Mouse (Mus musculus): ENCODE results near the gene Itprid1. TPM values are rescaled to one million over a fixed set of nuclear protein-coding genes. Genes with fewer than 3 reads are reported as not detected.

Gene Itprid1
- polyA plus RNA-seq (2016; fragmentation: Nextera tagmentation; extraction: Ambion mirVana): not detected in 2 replicates

DNA sequence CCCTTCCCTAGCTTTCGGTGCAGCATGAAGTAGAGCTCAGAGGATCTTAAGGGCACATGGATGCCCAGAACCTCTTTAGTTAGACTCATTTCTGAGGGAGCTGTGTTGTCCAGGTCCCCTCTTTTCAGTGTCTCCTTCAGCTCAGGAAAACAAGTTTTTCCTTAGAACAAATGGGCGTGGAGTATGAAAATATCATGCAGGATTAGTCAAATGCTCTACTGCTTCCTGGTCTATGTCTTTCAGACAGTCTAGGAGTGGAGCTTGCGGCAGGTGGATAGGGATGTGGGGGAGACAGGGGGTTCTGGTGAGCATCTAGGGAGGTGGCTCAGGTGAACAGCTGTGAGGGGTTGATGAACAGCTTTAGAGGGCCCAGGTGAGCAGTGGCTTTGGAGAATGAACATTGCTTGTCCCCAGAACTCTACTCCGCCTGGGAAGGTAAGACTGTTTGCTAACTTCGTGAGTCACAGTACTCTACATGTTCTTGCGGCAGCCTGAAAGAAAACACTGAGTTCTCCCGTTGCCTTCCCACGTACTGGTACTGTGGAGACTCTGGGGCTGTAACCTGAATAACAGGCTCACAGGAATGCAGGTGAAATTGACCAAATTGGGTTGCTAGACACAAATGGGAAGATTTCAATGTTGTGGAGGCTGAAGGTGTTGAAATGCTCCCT is at the start of gene Itprid1:
Itprid1 (plus strand) TSS at position 246 of the 671 bp plus-strand sequence.
- Histone ChIP-seq H3K4me3 (no peak within 1 kb of the TSS), H3K4me1 (no peaks in the 10 kb centered on the region), H3K36me3 (no peaks in the 10 kb centered on the region), H3K27me3 (ENCODE audit: insufficient read depth, poor library complexity, severe bottlenecking) (no peaks in the 10 kb centered on the region), H3K27ac (no peak within 1 kb of the TSS), H3K9me3 (no peaks in the 10 kb centered on the region)
- no peak for DNase-seq (ENCODE audit: low spot score)
- 67% methylated on average over 8 of the region's 8 CpGs for WGBS

DNA sequence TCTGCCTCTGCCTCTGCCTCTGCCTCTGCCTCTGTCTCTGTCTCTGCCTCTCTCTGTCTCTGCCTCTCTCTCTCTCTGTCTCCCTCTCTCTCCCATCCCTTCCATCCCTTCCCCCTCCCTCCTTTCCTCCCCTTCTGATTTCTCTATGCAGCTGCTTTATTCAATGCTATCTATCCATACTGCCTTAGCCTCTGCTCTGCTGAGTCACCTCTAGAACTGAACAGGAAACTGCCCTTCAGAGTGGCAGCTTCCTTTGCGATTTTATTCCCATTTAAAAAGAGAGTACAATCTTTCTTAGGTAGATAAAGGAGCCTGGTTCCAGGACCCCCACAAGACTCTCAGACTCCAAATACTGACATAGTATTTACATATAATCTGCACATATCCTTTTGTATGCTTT is 47.1 kb upstream of the Itprid1 start:
- Histone ChIP-seq H3K36me3 (no peaks in the 10 kb centered on the region), H3K4me3 (no peak overlapping the region), H3K27ac (no peak overlapping the region), H3K27me3 (ENCODE audit: insufficient read depth, poor library complexity, severe bottlenecking) (no peaks in the 10 kb centered on the region), H3K4me1 (peaks cover 13% of the 10 kb centered on the region), H3K9me3 (no peaks in the 10 kb centered on the region)
- WGBS: 65% methylated on average over 1 of the region's 1 CpGs
- no peak for DNase-seq (ENCODE audit: low spot score)

GRCm38 (mm10) chr6:55791852-55792496 is 44.7 kb upstream of the Itprid1 start:
- DNase-seq (ENCODE audit: low spot score): no peak
- Histone ChIP-seq H3K27ac (peak overlapping the region; percentile 63), H3K9me3 (no peaks in the 10 kb centered on the region), H3K4me1 (peaks cover 13% of the 10 kb centered on the region), H3K4me3 (peak overlapping the region; percentile 15), H3K27me3 (ENCODE audit: insufficient read depth, poor library complexity, severe bottlenecking) (no peaks in the 10 kb centered on the region), H3K36me3 (no peaks in the 10 kb centered on the region)
- 20% methylated on average over 6 of the region's 6 CpGs for WGBS

DNA sequence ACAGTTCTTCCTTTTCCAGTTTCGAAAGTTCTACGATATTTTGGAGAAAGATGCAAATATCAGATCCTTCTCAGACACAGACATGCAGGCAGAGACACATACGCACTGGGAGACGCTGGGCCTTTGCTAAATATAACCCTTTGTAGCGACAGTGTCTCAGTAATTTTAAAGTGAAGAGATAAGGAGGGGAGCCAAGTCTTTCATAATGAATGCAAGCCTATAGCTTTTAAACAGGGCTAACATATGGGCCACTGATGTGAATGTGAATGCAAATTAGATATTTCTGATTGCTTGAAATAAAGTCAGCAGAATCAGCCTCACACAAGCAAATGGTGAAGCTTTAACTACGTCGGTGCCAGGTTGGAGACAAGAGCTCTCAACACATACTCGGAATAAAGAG is 44.2 kb upstream of the Itprid1 start:
- WGBS: 40% methylated on average over 8 of the region's 8 CpGs
- Histone ChIP-seq H3K9me3 (no peaks in the 10 kb centered on the region), H3K4me1 (peaks cover 13% of the 10 kb centered on the region), H3K27ac (peak overlapping the region; percentile 63), H3K27me3 (ENCODE audit: insufficient read depth, poor library complexity, severe bottlenecking) (no peaks in the 10 kb centered on the region), H3K4me3 (peak overlapping the region; percentile 15), H3K36me3 (no peaks in the 10 kb centered on the region)
- DNase-seq (ENCODE audit: low spot score): no peak

GRCm38 (mm10) chr6:55802686-55803085 is 34.0 kb upstream of the Itprid1 start:
- no peak for DNase-seq (ENCODE audit: low spot score)
- WGBS: 67% methylated on average over 1 of the region's 1 CpGs
- no peak overlapping the region for H3K27ac ChIP-seq
- H3K27me3 ChIP-seq (ENCODE audit: insufficient read depth, poor library complexity, severe bottlenecking): no peaks in the 10 kb centered on the region
- H3K4me3 ChIP-seq: no peak overlapping the region
- H3K4me1 ChIP-seq: no peaks in the 10 kb centered on the region
- H3K36me3 ChIP-seq: no peaks in the 10 kb centered on the region
- H3K9me3 ChIP-seq: no peaks in the 10 kb centered on the region

DNA sequence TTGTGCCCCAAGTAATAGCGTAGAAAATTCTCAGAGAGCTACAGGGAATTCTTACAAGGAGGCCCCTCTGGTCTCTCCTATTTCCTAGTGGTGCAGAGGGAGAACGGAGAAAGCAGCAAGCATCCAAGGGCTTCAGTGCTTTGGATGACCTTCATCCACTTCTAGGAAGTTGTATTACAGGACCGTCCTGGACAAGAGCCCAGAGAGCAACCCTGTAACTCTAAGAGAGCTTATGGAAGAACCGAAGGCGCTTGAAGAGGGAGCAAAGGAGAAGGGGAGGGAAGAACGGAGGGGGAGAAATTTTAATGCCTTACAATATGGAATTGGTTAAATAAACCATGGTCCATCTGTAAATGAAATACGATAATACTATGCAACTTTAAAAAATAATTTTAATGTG is 33.3 kb upstream of the Itprid1 start:
- Histone ChIP-seq H3K4me1 (no peaks in the 10 kb centered on the region), H3K27ac (no peak overlapping the region), H3K9me3 (no peaks in the 10 kb centered on the region), H3K27me3 (ENCODE audit: insufficient read depth, poor library complexity, severe bottlenecking) (no peaks in the 10 kb centered on the region), H3K36me3 (no peaks in the 10 kb centered on the region), H3K4me3 (no peak overlapping the region)
- DNase-seq (ENCODE audit: low spot score): no peak
- 77% methylated on average over 7 of the region's 7 CpGs for WGBS

- no peak overlapping the region for H3K27ac ChIP-seq
- H3K4me1 ChIP-seq: no peaks in the 10 kb centered on the region
- no peak overlapping the region for H3K4me3 ChIP-seq
- H3K36me3 ChIP-seq: no peaks in the 10 kb centered on the region
- WGBS: 26% methylated on average over 12 of the region's 12 CpGs
- no peaks in the 10 kb centered on the region for H3K9me3 ChIP-seq
- H3K27me3 ChIP-seq (ENCODE audit: insufficient read depth, poor library complexity, severe bottlenecking): no peaks in the 10 kb centered on the region
- no peak for DNase-seq (ENCODE audit: low spot score)
Observed at GRCm38 (mm10) chr6:55803991-55804680, 32.6 kb upstream of the Itprid1 start.

DNA sequence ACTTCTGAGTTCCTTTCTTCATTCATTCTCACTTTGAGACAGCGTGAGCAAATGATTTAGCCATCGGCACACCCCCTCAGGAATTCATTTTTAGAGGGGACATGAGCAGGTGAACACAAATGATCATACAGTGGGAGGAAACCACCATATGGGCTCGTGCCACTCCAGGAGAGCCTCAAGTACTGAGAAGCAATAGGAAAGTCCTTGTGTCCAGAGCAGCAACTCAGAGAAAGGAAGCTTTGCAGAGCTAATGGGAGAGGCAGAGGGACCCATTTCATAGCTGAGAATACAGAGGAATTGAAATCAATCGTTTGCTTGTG is 32.1 kb upstream of the Itprid1 start:
- Histone ChIP-seq H3K36me3 (no peaks in the 10 kb centered on the region), H3K27me3 (ENCODE audit: insufficient read depth, poor library complexity, severe bottlenecking) (no peaks in the 10 kb centered on the region), H3K27ac (no peak overlapping the region), H3K9me3 (no peaks in the 10 kb centered on the region), H3K4me3 (no peak overlapping the region), H3K4me1 (no peaks in the 10 kb centered on the region)
- WGBS: 84% methylated on average over 4 of the region's 4 CpGs
- peak; percentile 28 for DNase-seq (ENCODE audit: low spot score)

GRCm38 (mm10) chr6:55805291-55806137 is 31.2 kb upstream of the Itprid1 start:
- Histone ChIP-seq H3K9me3 (no peaks in the 10 kb centered on the region), H3K27me3 (ENCODE audit: insufficient read depth, poor library complexity, severe bottlenecking) (no peaks in the 10 kb centered on the region), H3K27ac (no peak overlapping the region), H3K36me3 (no peaks in the 10 kb centered on the region), H3K4me3 (no peak overlapping the region), H3K4me1 (no peaks in the 10 kb centered on the region)
- peak; percentile 46 for DNase-seq (ENCODE audit: low spot score)
- 71% methylated on average over 9 of the region's 9 CpGs for WGBS

GRCm38 (mm10) chr6:55806537-55806936 is 30.2 kb upstream of the Itprid1 start:
- Histone ChIP-seq H3K9me3 (no peaks in the 10 kb centered on the region), H3K4me3 (no peak overlapping the region), H3K36me3 (no peaks in the 10 kb centered on the region), H3K4me1 (no peaks in the 10 kb centered on the region), H3K27ac (no peak overlapping the region), H3K27me3 (ENCODE audit: insufficient read depth, poor library complexity, severe bottlenecking) (0 out of 2 replicates have a peak, but pooled peaks cover 4% of the 10 kb centered on the region)
- DNase-seq (ENCODE audit: low spot score): peak; percentile 33
- 80% methylated on average over 2 of the region's 2 CpGs for WGBS

GRCm38 (mm10) chr6:55808692-55809091 is 28.0 kb upstream of the Itprid1 start:
- Histone ChIP-seq H3K4me3 (no peak overlapping the region), H3K9me3 (no peaks in the 10 kb centered on the region), H3K27me3 (ENCODE audit: insufficient read depth, poor library complexity, severe bottlenecking) (0 out of 2 replicates have a peak, but pooled peaks cover 4% of the 10 kb centered on the region), H3K4me1 (no peaks in the 10 kb centered on the region), H3K27ac (no peak overlapping the region), H3K36me3 (no peaks in the 10 kb centered on the region)
- peak; percentile 51 for DNase-seq (ENCODE audit: low spot score)
- WGBS: 65% methylated on average over 3 of the region's 3 CpGs

GRCm38 (mm10) chr6:55811153-55811552 is 25.5 kb upstream of the Itprid1 start:
- H3K4me3 ChIP-seq: no peak overlapping the region
- H3K4me1 ChIP-seq: no peaks in the 10 kb centered on the region
- DNase-seq (ENCODE audit: low spot score): peak; percentile 3
- no peak overlapping the region for H3K27ac ChIP-seq
- H3K9me3 ChIP-seq: no peaks in the 10 kb centered on the region
- H3K36me3 ChIP-seq: no peaks in the 10 kb centered on the region
- WGBS: 82% methylated on average over 8 of the region's 8 CpGs
- H3K27me3 ChIP-seq (ENCODE audit: insufficient read depth, poor library complexity, severe bottlenecking): 0 out of 2 replicates have a peak, but pooled peaks cover 4% of the 10 kb centered on the region
